Mouse (Mus musculus) MEL (cell line): ENCODE data around the gene Ptk7.

Experiments used
- CTCF ChIP-seq, 3 experiments: IDR thresholded peaks in 2 of 3; conservative IDR thresholded peaks in 1 of 3; 2 replicates each; pipeline ENCODE4 v1.5.1; 2011 to 2012; ENCODE audit warnings: low read length in 3 of 3, low read depth in 2 of 3, mild to moderate bottlenecking in 2 of 3, improper control_type of control experiment in 1 of 3, inconsistent platforms in 1 of 3, mixed read lengths in 1 of 3, moderate library complexity in 1 of 3; ENCODE audit not compliant: control insufficient read depth in 1 of 3, insufficient read depth in 1 of 3, poor library complexity in 1 of 3, severe bottlenecking in 1 of 3
- E2F4 ChIP-seq: IDR thresholded peaks from 2 replicates; pipeline ENCODE4 v1.6.1; 2011; ENCODE audit warnings: low read depth, low read length, improper control_type of control experiment, borderline replicate concordance
- ELF1 ChIP-seq: IDR thresholded peaks from 2 replicates; pipeline ENCODE4 v1.6.1; 2014; ENCODE audit warnings: low read depth, mild to moderate bottlenecking, inconsistent platforms, low read length, improper control_type of control experiment, moderate library complexity
- MAX ChIP-seq: IDR thresholded peaks from 2 replicates; pipeline ENCODE4 v1.6.1; 2011; ENCODE audit warnings: low read length, improper control_type of control experiment
- NRF1 ChIP-seq: IDR thresholded peaks from 2 replicates; pipeline ENCODE4 v1.6.1; 2014; ENCODE audit warnings: low read depth, mild to moderate bottlenecking, inconsistent platforms, low read length, improper control_type of control experiment, moderate library complexity; ENCODE audit not compliant: poor library complexity, insufficient read depth, severe bottlenecking
- POLR2A ChIP-seq, 2 experiments: IDR thresholded peaks; 2 replicates each; pipeline ENCODE4 v1.6.1; 2011 to 2012; ENCODE audit warnings: low read length in 2 of 2, mild to moderate bottlenecking in 2 of 2, control low read depth in 1 of 2, improper control_type of control experiment in 1 of 2, low read depth in 1 of 2, moderate library complexity in 1 of 2; ENCODE audit not compliant: control insufficient read depth in 1 of 2, insufficient read depth in 1 of 2, poor library complexity in 1 of 2
- SIN3A ChIP-seq: IDR thresholded peaks from 2 replicates; pipeline ENCODE4 v1.6.1; 2012; ENCODE audit warnings: low read length, improper control_type of control experiment, inconsistent platforms
- TCF12 ChIP-seq: IDR thresholded peaks from 2 replicates; pipeline ENCODE4 v1.6.1; 2014; ENCODE audit warnings: low read depth, mild to moderate bottlenecking, inconsistent platforms, low read length, improper control_type of control experiment, moderate library complexity

DNA sequence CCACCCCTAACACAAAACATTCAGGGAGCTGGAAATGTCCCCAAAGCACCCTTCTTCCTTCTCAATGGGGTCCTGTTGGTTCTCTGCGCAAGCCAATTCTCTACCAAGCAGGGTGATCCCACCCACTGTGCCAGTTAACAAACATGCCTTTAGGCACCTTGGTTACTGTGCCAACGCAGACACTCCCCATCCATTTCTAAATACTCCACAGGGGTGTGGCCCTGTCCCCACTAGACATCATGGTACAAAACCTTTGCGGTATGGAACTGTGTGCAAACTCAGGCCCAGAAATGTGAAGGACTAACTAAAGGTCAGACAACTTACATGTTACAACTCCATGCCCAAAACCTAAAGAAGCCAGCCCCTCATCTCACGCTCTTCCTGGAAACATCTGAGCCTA is 36.2 kb downstream of the Ptk7 start:
- TF ChIP-seq CTCF (IDR thresholded peaks at IDR 0.05 in 2 of 3, conservative IDR thresholded peaks at IDR 0.05 in 1 of 3; ENCODE audit: control insufficient read depth in 1 of 3, insufficient read depth in 1 of 3, low read depth in 2 of 3, low read length in 3 of 3, poor library complexity in 1 of 3, severe bottlenecking in 1 of 3) (no peak), ELF1 (no peak), POLR2A (IDR thresholded peaks at IDR 0.05; ENCODE audit: control insufficient read depth in 1 of 2, insufficient read depth in 1 of 2, low read depth in 1 of 2, low read length in 2 of 2, poor library complexity in 1 of 2) (no peak), SIN3A (no peak), TCF12 (no peak), MAX (no peak), E2F4 (no peak), NRF1 (no peak)
